Mouse (Mus musculus) spleen, postnatal 36 days (tissue): Measurements from ENCODE around the gene Mrps35.

Source experiments
- DNase-seq, 2 experiments: peaks; one replicate each; pipeline ENCODE4 v3.0.0; 2022; ENCODE audit warnings: low spot score in 2 of 2, mixed read lengths in 1 of 2

The Mrps35 gene

GRCm38 (mm10) chr6:147087736-147088135 lies 45.2 kb downstream of the Mrps35 start:
- no peak for DNase-seq

- no peak for DNase-seq
Measured at GRCm38 (mm10) chr6:147088517-147088916, 46.0 kb downstream of the Mrps35 start.

- DNase-seq, result no peak
Measured at GRCm38 (mm10) chr6:147090191-147090590, 47.6 kb downstream of the Mrps35 start.

GRCm38 (mm10) chr6:147091136-147092120 lies 48.9 kb downstream of the Mrps35 start, which contains the start of gene Klhl42:
Gene Klhl42 (plus strand): TSS chr6:147091379.
- peak; percentile 78 to 84 for DNase-seq

GRCm38 (mm10) chr6:147092136-147092535 lies 49.6 kb downstream of the Mrps35 start:
- no peak for DNase-seq

GRCm38 (mm10) chr6:147094771-147095170 lies 52.2 kb downstream of the Mrps35 start:
- no peak for DNase-seq

GRCm38 (mm10) chr6:147096109-147096508 lies 53.5 kb downstream of the Mrps35 start:
- DNase-seq, result no peak

- no peak for DNase-seq
Measured at GRCm38 (mm10) chr6:147096934-147097333, 54.4 kb downstream of the Mrps35 start.

GRCm38 (mm10) chr6:147097346-147097929 lies 54.9 kb downstream of the Mrps35 start:
- DNase-seq, result no peak

- peak; percentile 71 to 74 for DNase-seq
Measured at GRCm38 (mm10) chr6:147099458-147100277, 57.1 kb downstream of the Mrps35 start.

- DNase-seq, result peak in 1 of 2 experiments; percentile 10
Measured at GRCm38 (mm10) chr6:147102293-147102692, 59.7 kb downstream of the Mrps35 start.

- DNase-seq, result no peak
Measured at GRCm38 (mm10) chr6:147105529-147105928, 63.0 kb downstream of the Mrps35 start.

GRCm38 (mm10) chr6:147106716-147107115 lies 64.2 kb downstream of the Mrps35 start:
- DNase-seq, result no peak

GRCm38 (mm10) chr6:147109283-147109682 lies 66.7 kb downstream of the Mrps35 start:
- no peak for DNase-seq

- DNase-seq, result peak; percentile 42 to 62
Measured at GRCm38 (mm10) chr6:147116579-147116978, 74.0 kb downstream of the Mrps35 start.

GRCm38 (mm10) chr6:147117764-147118163 lies 75.2 kb downstream of the Mrps35 start:
- DNase-seq, result no peak

GRCm38 (mm10) chr6:147118190-147118589 lies 75.6 kb downstream of the Mrps35 start:
- DNase-seq, result no peak

GRCm38 (mm10) chr6:147121320-147121719 lies 78.8 kb downstream of the Mrps35 start:
- DNase-seq, result no peak
